Comparison of ENCODE assay signal across 17 mouse cellular contexts in the genomic region with DNA sequence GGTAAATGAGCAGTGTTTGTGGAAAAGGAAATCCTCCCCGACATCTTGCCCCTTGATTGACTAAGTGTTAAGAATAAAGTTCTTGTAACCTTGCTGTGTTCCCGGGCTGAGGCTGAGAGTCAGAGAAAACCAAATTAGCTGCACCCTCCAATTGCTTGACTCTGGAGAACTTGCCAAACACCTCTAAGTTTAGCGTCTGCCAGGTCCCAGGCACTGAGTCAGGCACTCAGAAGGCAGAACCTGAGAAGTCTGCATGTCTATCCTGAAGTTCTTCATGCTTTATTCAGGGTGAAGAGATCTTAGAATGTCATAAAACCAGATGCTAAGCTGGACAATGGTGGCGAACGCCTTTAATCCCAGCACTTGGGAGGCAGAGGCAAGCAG. TPM values are rescaled to one million over a fixed set of nuclear protein-coding genes. Genes with fewer than 3 reads are reported as not detected.
A peak's percentile ranks its signal among the peaks of the same experiment; 100 is the strongest.
DNase-seq lines count a peak whose midpoint lies in the region; ATAC-seq and TF ChIP-seq lines count a peak whose summit lies in the region.
"Had no signal": no experiment of that assay in that cellular context is flagged by ENCODE, and none has a peak within 500 bp of the region (broad histone marks: within the 10 kb centered on the region; RNA-seq: fewer than 3 reads in every experiment).

No protein-coding gene starts in this region.

- no peak for TF ChIP-seq CTCF in gastrocnemius, adult 2 months (IDR thresholded peaks at IDR 0.05)
- no peak for TF ChIP-seq CTCF in liver, adult 2 months (IDR thresholded peaks at IDR 0.05; ENCODE audit: low read depth, low read length)

- H3K27ac ChIP-seq in gastrocnemius, adult 2 months = peak overlapping the region; percentile 86
- peak overlapping the region; percentile 70 for H3K27ac ChIP-seq in liver, adult 2 months (replicated peaks; ENCODE audit: insufficient read depth, low read depth, low read length)
- H3K27ac ChIP-seq in liver, embryonic 11.5 days (ENCODE audit: low read depth, low read length) = no peak overlapping the region
- H3K27ac ChIP-seq in heart, embryonic 12.5 days (ENCODE audit: poor library complexity, severe bottlenecking) = peak overlapping the region; percentile 59
- peak overlapping the region; percentile 57 for H3K27ac ChIP-seq in kidney, embryonic 15.5 days
- no peak overlapping the region for H3K27ac ChIP-seq in hindbrain, embryonic 10.5 days
- H3K27ac ChIP-seq: left cerebral cortex, adult 2 months; limb, embryonic 15.5 days; midbrain, embryonic 13.5 days had no signal

- peaks cover 5% of the 10 kb centered on the region; the same call in 1 of the 2 replicates for H3K4me1 ChIP-seq in liver, adult 2 months (ENCODE audit: control insufficient read depth, insufficient read depth, low read length)
- H3K4me1 ChIP-seq in liver, embryonic 11.5 days (replicated peaks; ENCODE audit: control insufficient read depth, insufficient read depth, low read length) = peaks cover 18% of the 10 kb centered on the region
- H3K4me1 ChIP-seq in heart, embryonic 12.5 days (replicated peaks) = peaks cover 47% of the 10 kb centered on the region
- peaks cover 31% of the 10 kb centered on the region for H3K4me1 ChIP-seq in kidney, embryonic 15.5 days
- peaks cover 73% of the 10 kb centered on the region for H3K4me1 ChIP-seq in hindbrain, embryonic 10.5 days (replicated peaks)

- no peaks in the 10 kb centered on the region for H3K79me2 ChIP-seq in liver, adult 2 months (ENCODE audit: control insufficient read depth, insufficient read depth, low read length)

- no peak overlapping the region for H3K4me2 ChIP-seq in liver, embryonic 11.5 days
- H3K4me2 ChIP-seq in heart, embryonic 12.5 days = no peak overlapping the region
- no peak overlapping the region for H3K4me2 ChIP-seq in kidney, embryonic 15.5 days

- ATAC-seq in liver, embryonic 11.5 days (replicated peaks; ENCODE audit: low FRiP score) = no peak
- ATAC-seq in heart, embryonic 12.5 days (ENCODE audit: insufficient number of reproducible peaks, low FRiP score) = no peak
- no peak for ATAC-seq in kidney, embryonic 15.5 days (replicated peaks; ENCODE audit: low FRiP score)
- ATAC-seq in granulocyte monocyte progenitor cell, adult 5-6 weeks (replicated peaks; ENCODE audit: poor library complexity, severe bottlenecking) = no peak
- ATAC-seq: hindbrain, embryonic 16.5 days had no signal

- H3K9me3 ChIP-seq in liver, embryonic 11.5 days (ENCODE audit: control insufficient read depth, low read length) = no peaks in the 10 kb centered on the region
- no peaks in the 10 kb centered on the region for H3K9me3 ChIP-seq in heart, embryonic 12.5 days (replicated peaks)
- H3K9me3 ChIP-seq in kidney, embryonic 15.5 days (replicated peaks) = no peaks in the 10 kb centered on the region
- H3K9me3 ChIP-seq in hindbrain, embryonic 10.5 days = no peaks in the 10 kb centered on the region
- H3K9me3 ChIP-seq: limb, embryonic 15.5 days; midbrain, embryonic 13.5 days had no signal

- H3K27me3 ChIP-seq in liver, adult 2 months (ENCODE audit: control insufficient read depth, insufficient read depth, low read length) = no peaks in the 10 kb centered on the region
- no peaks in the 10 kb centered on the region for H3K27me3 ChIP-seq in liver, embryonic 11.5 days (replicated peaks; ENCODE audit: control insufficient read depth, insufficient read depth, low read length)
- no peaks in the 10 kb centered on the region for H3K27me3 ChIP-seq in heart, embryonic 12.5 days (replicated peaks)
- H3K27me3 ChIP-seq in kidney, embryonic 15.5 days = no peaks in the 10 kb centered on the region
- peaks cover 51% of the 10 kb centered on the region for H3K27me3 ChIP-seq in hindbrain, embryonic 10.5 days (ENCODE audit: insufficient read depth, poor library complexity, severe bottlenecking)

- no peak for TF ChIP-seq POLR2A in liver, adult 2 months (IDR thresholded peaks at IDR 0.05; ENCODE audit: extremely low read depth, insufficient read depth, low read length)

- H3K36me3 ChIP-seq in liver, adult 2 months (ENCODE audit: control insufficient read depth, insufficient read depth, low read length) = no peaks in the 10 kb centered on the region
- no peaks in the 10 kb centered on the region for H3K36me3 ChIP-seq in liver, embryonic 11.5 days (ENCODE audit: control insufficient read depth, insufficient read depth, low read length)
- no peaks in the 10 kb centered on the region for H3K36me3 ChIP-seq in heart, embryonic 12.5 days
- no peaks in the 10 kb centered on the region for H3K36me3 ChIP-seq in kidney, embryonic 15.5 days
- no peaks in the 10 kb centered on the region for H3K36me3 ChIP-seq in hindbrain, embryonic 10.5 days
- H3K36me3 ChIP-seq: limb, embryonic 15.5 days; midbrain, embryonic 13.5 days had no signal

- H3K4me3 ChIP-seq in gastrocnemius, adult 2 months = no peak overlapping the region
- no peak overlapping the region for H3K4me3 ChIP-seq in liver, adult 2 months (ENCODE audit: insufficient read depth, low read depth, low read length)
- H3K4me3 ChIP-seq in liver, embryonic 11.5 days (ENCODE audit: low read depth, low read length) = no peak overlapping the region
- H3K4me3 ChIP-seq in heart, embryonic 12.5 days = no peak overlapping the region
- H3K4me3 ChIP-seq in kidney, embryonic 15.5 days (replicated peaks) = no peak overlapping the region
- no peak overlapping the region for H3K4me3 ChIP-seq in hindbrain, embryonic 10.5 days
- H3K4me3 ChIP-seq: left cerebral cortex, adult 2 months had no signal

- H3K9ac ChIP-seq in liver, adult 2 months (ENCODE audit: low read depth, low read length) = no peak overlapping the region
- no peak overlapping the region for H3K9ac ChIP-seq in liver, embryonic 11.5 days (ENCODE audit: low read depth, low read length)
- no peak overlapping the region for H3K9ac ChIP-seq in heart, embryonic 12.5 days
- H3K9ac ChIP-seq in kidney, embryonic 15.5 days = no peak overlapping the region
- H3K9ac ChIP-seq: limb, embryonic 15.5 days had no signal

- intact Hi-C loops in gastrocnemius, adult 2 months (cut with DNase I) = loop anchor here (5.0 kb wide), 1 partner anchor 151 kb away; no protein-coding TSS in a partner anchor
- intact Hi-C loops in gastrocnemius, postnatal 14 days (cut with DNase I; ENCODE audit: low total_unique reads) = no loop called here

- WGBS in liver, adult 2 months = 69% methylated on average over 5 of the region's 5 CpGs
- 49% methylated on average over 5 of the region's 5 CpGs for WGBS in liver, embryonic 11.5 days
- whole genome bisulfite sequencing in heart, embryonic 12.5 days = 49% methylated on average over 5 of the region's 5 CpGs
- 72% methylated on average over 5 of the region's 5 CpGs for WGBS in kidney, embryonic 15.5 days
- 77% methylated on average over 5 of the region's 5 CpGs for WGBS in hindbrain, embryonic 10.5 days

- DNase-seq in gastrocnemius, adult 2 months = peak; percentile 66
- no peak for DNase-seq in gastrocnemius, postnatal 14 days
- DNase-seq in liver, adult 2 months (ENCODE audit: extremely low read depth, low read depth, low spot score) = no peak
- DNase-seq in liver, embryonic 11.5 days (ENCODE audit: low spot score) = no peak
- no peak for DNase-seq in hindbrain, embryonic 10.5 days (ENCODE audit: low spot score)
- DNase-seq: adrenal gland, adult 2 months; B cell, adult 2 months; cerebellum, postnatal 14 days; right cerebral cortex, postnatal 4 days; thymus, adult 18-20 months had no signal

RNA-seq across cellular contexts. Expression of a gene that starts 9.6 kb away (rescaled TPM):
- total RNA-seq in gastrocnemius, adult 2 months (2021) = under 1 TPM; 0.33 to 0.45 TPM
- 1 to 10 TPM; 2.7 to 3.1 TPM for total RNA-seq in gastrocnemius, postnatal 14 days (2021)
- total RNA-seq in liver, adult 2 months (2014; rRNA removed) = 21.4 and 22.7 TPM in 2 replicates
- 31.0 and 32.2 TPM in 2 replicates for polyA plus RNA-seq in liver, adult 2 months (2012; rRNA removed)
- 9.7 and 10.9 TPM in 2 replicates for polyA plus RNA-seq in liver, embryonic 11.5 days (2014; fragmentation: Nextera tagmentation; extraction: Ambion mirVana)
- 28.4 and 29.7 TPM in 2 replicates for polyA plus RNA-seq in heart, embryonic 12.5 days (2016; fragmentation: Nextera tagmentation; extraction: Ambion mirVana)
- polyA plus RNA-seq in kidney, embryonic 15.5 days (2015; fragmentation: Nextera tagmentation; extraction: Ambion mirVana) = 17.4 and 19.8 TPM in 2 replicates
- total RNA-seq in granulocyte monocyte progenitor cell, adult 5-6 weeks (2014; fragmentation: Nextera tagmentation) = 25.8 and 26.5 TPM in 2 replicates
- 10.6 and 18.9 TPM in 2 replicates for total RNA-seq in granulocyte monocyte progenitor cell, adult 5-6 weeks (2017)
- 7.9 and 8.3 TPM in 2 replicates for polyA plus RNA-seq in hindbrain, embryonic 10.5 days (2016; fragmentation: Nextera tagmentation; extraction: Ambion mirVana)

RNA-seq across cellular contexts. Expression of a gene that starts 36.4 kb away (rescaled TPM):
- total RNA-seq in gastrocnemius, adult 2 months (2021) = 1 to 10 TPM; 6.4 to 7.4 TPM
- 10 to 100 TPM; 13.5 to 14.3 TPM for total RNA-seq in gastrocnemius, postnatal 14 days (2021)
- 9.1 and 10.2 TPM in 2 replicates for total RNA-seq in liver, adult 2 months (2014; rRNA removed)
- 0.90 and 1.2 TPM in 2 replicates for polyA plus RNA-seq in liver, adult 2 months (2012; rRNA removed)
- 3.0 and 3.9 TPM in 2 replicates for polyA plus RNA-seq in liver, embryonic 11.5 days (2014; fragmentation: Nextera tagmentation; extraction: Ambion mirVana)
- 20.4 and 21.9 TPM in 2 replicates for polyA plus RNA-seq in heart, embryonic 12.5 days (2016; fragmentation: Nextera tagmentation; extraction: Ambion mirVana)
- 8.0 and 8.1 TPM in 2 replicates for polyA plus RNA-seq in kidney, embryonic 15.5 days (2015; fragmentation: Nextera tagmentation; extraction: Ambion mirVana)
- 1.3 and 2.0 TPM in 2 replicates for total RNA-seq in granulocyte monocyte progenitor cell, adult 5-6 weeks (2014; fragmentation: Nextera tagmentation)
- 2.2 and 2.3 TPM in 2 replicates for total RNA-seq in granulocyte monocyte progenitor cell, adult 5-6 weeks (2017)
- 11.2 and 18.5 TPM in 2 replicates for polyA plus RNA-seq in hindbrain, embryonic 10.5 days (2016; fragmentation: Nextera tagmentation; extraction: Ambion mirVana)

RNA-seq across cellular contexts. Expression of a gene that starts 57.7 kb away (rescaled TPM):
- total RNA-seq in gastrocnemius, adult 2 months (2021) = 1 to 10 TPM in 1 of 2 experiments, under 1 TPM in 1; 0.66 to 1.1 TPM
- total RNA-seq in gastrocnemius, postnatal 14 days (2021) = 1 to 10 TPM; 2.3 to 2.4 TPM
- total RNA-seq in liver, adult 2 months (2014; rRNA removed) = 52.2 and 57.3 TPM in 2 replicates
- polyA plus RNA-seq in liver, adult 2 months (2012; rRNA removed) = 44.7 and 47.4 TPM in 2 replicates
- polyA plus RNA-seq in liver, embryonic 11.5 days (2014; fragmentation: Nextera tagmentation; extraction: Ambion mirVana) = 4.6 and 5.8 TPM in 2 replicates
- polyA plus RNA-seq in heart, embryonic 12.5 days (2016; fragmentation: Nextera tagmentation; extraction: Ambion mirVana) = 1.0 and 1.2 TPM in 2 replicates
- 2.2 and 2.6 TPM in 2 replicates for polyA plus RNA-seq in kidney, embryonic 15.5 days (2015; fragmentation: Nextera tagmentation; extraction: Ambion mirVana)
- total RNA-seq in granulocyte monocyte progenitor cell, adult 5-6 weeks (2014; fragmentation: Nextera tagmentation) = 1.3 and 1.5 TPM in 2 replicates
- 0.15 and 0.60 TPM in 2 replicates for total RNA-seq in granulocyte monocyte progenitor cell, adult 5-6 weeks (2017)
- 0.58 and 1.2 TPM in 2 replicates for polyA plus RNA-seq in hindbrain, embryonic 10.5 days (2016; fragmentation: Nextera tagmentation; extraction: Ambion mirVana)

Comparison
In these comparisons a context has a peak if more than half of its experiments do, and no peak if none do; other contexts are left out.
1. H3K27ac ChIP-seq: peak in gastrocnemius, adult 2 months (single experiment), liver, adult 2 months (single experiment), heart, embryonic 12.5 days (single experiment) and kidney, embryonic 15.5 days (single experiment); none in liver, embryonic 11.5 days (single experiment) and hindbrain, embryonic 10.5 days (single experiment).